Mouse (Mus musculus) heart, adult 2 months (tissue): Measurements from ENCODE around the gene Ctu1. TPM values are rescaled to one million over a fixed set of nuclear protein-coding genes. Genes with fewer than 3 reads are reported as not detected.
"Not testable (repeated sequence)": the region's sequence is repeated elsewhere in the genome, so short reads cannot be mapped to it uniquely, and the experiment has no call there.

Experiments
- DNase-seq, 2 experiments: peaks; one replicate each; pipeline ENCODE4 v3.0.0; 2021
- H3K27ac ChIP-seq: fragments of 200-600 bp; 2 replicates; pipeline ENCODE4 v1.8.1; 2022
- H3K27me3 ChIP-seq: fragments of 200-500 bp; 2 replicates; pipeline ENCODE4 v1.6.1; 2012; ENCODE audit warnings: mild to moderate bottlenecking, low read length, inconsistent platforms, mixed read lengths; ENCODE audit not compliant: control insufficient read depth, insufficient read depth
- H3K36me3 ChIP-seq: fragments of 200-500 bp; 2 replicates; pipeline ENCODE4 v1.6.1; 2012; ENCODE audit warnings: low read length, inconsistent platforms; ENCODE audit not compliant: control insufficient read depth, insufficient read depth
- H3K4me1 ChIP-seq: fragments of 200-500 bp; 2 replicates; pipeline ENCODE4 v1.6.1; 2011; ENCODE audit warnings: low read length; ENCODE audit not compliant: control insufficient read depth, insufficient read depth
- H3K4me3 ChIP-seq: fragments of 200-600 bp; 2 replicates; pipeline ENCODE4 v1.8.1; 2022
- H3K79me2 ChIP-seq: fragments of 200-500 bp; replicated peaks from 2 replicates; pipeline ENCODE4 v1.6.1; 2012; ENCODE audit warnings: mild to moderate bottlenecking, inconsistent platforms, low read length, moderate library complexity, mixed read lengths; ENCODE audit not compliant: control insufficient read depth, insufficient read depth
- H3K9ac ChIP-seq: fragments of 200-500 bp; 2 replicates; pipeline ENCODE4 v1.6.1; 2012; ENCODE audit warnings: low read depth, mild to moderate bottlenecking, control low read depth, inconsistent platforms, low read length, mixed read lengths
- CTCF ChIP-seq: fragments of 200-600 bp; IDR thresholded peaks from 2 replicates; pipeline ENCODE4 v1.8.1; 2022; ENCODE audit warnings: antibody characterized with exemption, mild to moderate bottlenecking, moderate library complexity
- EP300 ChIP-seq: fragments of 200-500 bp; IDR thresholded peaks from 2 replicates; pipeline ENCODE4 v1.6.1; 2011; ENCODE audit warnings: low read depth, low read length, control low read depth; ENCODE audit not compliant: insufficient read depth
- POLR2A ChIP-seq: fragments of 200-500 bp; IDR thresholded peaks from 2 replicates; pipeline ENCODE4 v1.6.1; 2011; ENCODE audit warnings: mild to moderate bottlenecking, low read depth, low read length, control low read depth; ENCODE audit not compliant: insufficient read depth
- WGBS: fragments of 180-500 bp; shearing (Covaris S2); methylation state at CpG from one replicate; pipeline ENCODE4 v1.1.7; 2018; 5-methylcytosine and 5-hydroxymethylcytosine counted together
- intact Hi-C: fragments of 180-260 bp; cut with DNase I; formaldehyde crosslinking; loops from one replicate; pipeline ENCODE4 v1.15.1; 2025
- polyA plus RNA-seq: library from polyadenylated mRNA; depleted of rRNA; stranded (reverse); fragments of >200 nt; gene quantifications from 2 replicates; pipeline ENCODE4 v1.2.3, GENCODE M21; 2012
- total RNA-seq, 2 experiments: library from RNA; stranded (reverse); gene quantifications; 2 replicates each; pipeline ENCODE4 v1.2.3; 2021

Ctu1 gene
- total and polyA plus RNA-seq, 3 experiments = 2.5 to 3.2 (median 3.1) TPM

DNA sequence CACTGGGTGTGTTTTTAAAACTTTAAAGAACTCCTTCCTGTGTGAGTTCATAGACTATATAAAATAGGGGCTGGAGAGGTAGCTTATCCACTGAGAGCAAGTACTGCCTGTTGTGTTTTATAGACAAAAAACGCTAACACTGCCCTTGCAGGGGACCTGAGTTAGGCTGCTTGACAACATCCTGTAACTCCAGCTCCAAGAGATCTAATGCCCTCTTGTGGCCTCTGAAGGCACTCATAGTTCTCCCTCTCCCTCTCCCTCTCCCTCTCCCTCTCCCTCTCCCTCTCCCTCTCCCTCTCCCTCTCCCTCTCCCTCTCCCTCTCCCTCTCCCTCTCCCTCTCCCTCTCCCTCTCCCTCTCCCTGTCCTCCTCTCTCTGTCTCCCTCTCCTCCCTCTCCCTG, 10.7 kb downstream of the Ctu1 start:
- intact Hi-C loops = loop anchor here (5.0 kb wide), 2 partner anchors 65 to 85 kb away; partner anchors contain the start of gene Klk12
- not testable (repeated sequence) for H3K4me3 ChIP-seq, H3K36me3 ChIP-seq, H3K27ac ChIP-seq, DNase-seq, H3K9ac ChIP-seq, H3K4me1 ChIP-seq, H3K27me3 ChIP-seq, H3K79me2 ChIP-seq
- WGBS = 22% methylated on average over 1 of the region's 1 CpGs
- TF ChIP-seq CTCF = peak; percentile 43

DNA sequence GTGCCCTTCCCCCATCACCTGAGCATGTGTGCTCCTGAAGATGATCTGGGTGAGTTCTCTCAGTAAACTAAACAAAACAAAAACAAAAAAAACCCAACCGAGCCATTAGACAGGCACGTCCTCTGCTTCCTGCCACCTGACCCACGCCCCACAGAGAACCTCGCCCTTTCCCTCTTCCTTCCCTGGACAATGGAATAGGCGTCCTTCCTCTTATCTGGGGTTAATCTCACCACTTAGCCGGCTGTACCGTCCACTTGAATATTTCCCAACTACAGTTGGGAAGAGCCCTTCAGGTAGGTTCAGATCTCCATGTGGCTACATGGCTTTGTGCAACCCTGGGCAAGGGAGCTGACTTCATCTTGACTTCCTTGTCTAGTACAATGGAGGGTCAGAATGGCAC, 13.3 kb downstream of the Ctu1 start:
- Histone ChIP-seq H3K9ac (no peak overlapping the region), H3K27ac (peak overlapping the region; percentile 32), H3K79me2 (no peaks in the 10 kb centered on the region), H3K4me1 (peaks cover 1% of the 10 kb centered on the region; the same call in 1 of the 2 replicates), H3K27me3 (no peaks in the 10 kb centered on the region), H3K36me3 (no peaks in the 10 kb centered on the region), H3K4me3 (no peak overlapping the region)
- 31% methylated on average over 7 of the region's 7 CpGs for WGBS
- TF ChIP-seq EP300 (peak; percentile 33; the same call in 1 of the 2 replicates), POLR2A (no peak)
- DNase-seq = peak in 1 of 2 experiments; percentile 26
- intact Hi-C loops = no loop called here

DNA sequence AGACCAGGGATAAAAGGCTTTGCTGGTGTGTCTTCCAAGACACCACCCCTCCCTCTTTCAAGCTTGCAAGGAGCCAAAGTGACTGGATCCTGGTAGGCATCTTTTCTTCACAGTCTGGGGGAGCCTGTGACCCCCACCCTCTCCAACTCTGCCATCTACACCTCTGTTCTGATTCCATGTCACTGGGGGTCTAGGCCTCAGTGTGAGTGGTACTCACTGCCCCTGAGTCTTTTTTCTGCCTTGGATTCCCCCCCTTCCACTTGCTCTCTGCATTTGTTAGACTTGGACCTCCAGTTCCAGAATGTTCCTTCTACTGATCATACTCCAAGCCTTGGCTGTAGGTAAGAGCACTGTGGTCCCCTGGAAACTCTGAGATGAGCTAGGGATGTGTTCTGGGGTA, 18.3 kb downstream of the Ctu1 start, which contains the start of gene Klk14:
Gene Klk14, plus strand, starts transcription at position 301 of the 400 bp plus-strand sequence.
- H3K9ac ChIP-seq = no peak within 1 kb of the TSS
- H3K4me3 ChIP-seq = no peak within 1 kb of the TSS
- no peaks in the 10 kb centered on the region for H3K36me3 ChIP-seq
- TF ChIP-seq EP300 (no peak), POLR2A (no peak), CTCF (no peak)
- H3K4me1 ChIP-seq = peaks cover 1% of the 10 kb centered on the region; the same call in 1 of the 2 replicates
- intact Hi-C loops = no loop called here
- no peaks in the 10 kb centered on the region for H3K27me3 ChIP-seq
- H3K79me2 ChIP-seq = no peaks in the 10 kb centered on the region
- DNase-seq = no peak
- H3K27ac ChIP-seq = no peak within 1 kb of the TSS

DNA sequence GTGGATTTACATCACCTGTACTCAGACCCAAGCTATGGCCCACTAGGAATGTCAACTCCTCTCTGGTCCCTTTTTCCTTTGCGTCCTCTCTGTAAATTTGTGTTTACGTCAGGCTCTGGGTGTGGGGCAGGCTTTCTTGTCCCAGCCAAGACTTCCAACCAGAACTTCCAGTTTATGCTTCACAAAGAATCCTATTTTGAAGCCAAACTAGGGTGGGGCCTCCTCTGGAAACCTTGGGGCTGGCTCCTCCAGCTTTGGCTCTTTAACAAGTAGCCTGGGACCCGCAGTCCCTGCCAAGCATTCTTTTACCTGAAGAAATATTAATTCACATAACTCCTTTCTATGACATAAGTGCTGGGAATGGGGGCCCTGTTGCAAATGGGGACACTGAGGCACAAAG, 38.2 kb downstream of the Ctu1 start:
- 75% methylated on average over 3 of the region's 3 CpGs for WGBS
- DNase-seq = no peak
- H3K9ac ChIP-seq = no peak overlapping the region
- H3K4me3 ChIP-seq = no peak overlapping the region
- H3K27ac ChIP-seq = no peak overlapping the region
- H3K4me1 ChIP-seq = no peaks in the 10 kb centered on the region
- no peaks in the 10 kb centered on the region; the same call in 1 of the 2 replicates for H3K27me3 ChIP-seq
- no peaks in the 10 kb centered on the region for H3K36me3 ChIP-seq
- H3K79me2 ChIP-seq = no peaks in the 10 kb centered on the region
- intact Hi-C loops = no loop called here
- TF ChIP-seq EP300 (no peak), CTCF (no peak), POLR2A (no peak)

DNA sequence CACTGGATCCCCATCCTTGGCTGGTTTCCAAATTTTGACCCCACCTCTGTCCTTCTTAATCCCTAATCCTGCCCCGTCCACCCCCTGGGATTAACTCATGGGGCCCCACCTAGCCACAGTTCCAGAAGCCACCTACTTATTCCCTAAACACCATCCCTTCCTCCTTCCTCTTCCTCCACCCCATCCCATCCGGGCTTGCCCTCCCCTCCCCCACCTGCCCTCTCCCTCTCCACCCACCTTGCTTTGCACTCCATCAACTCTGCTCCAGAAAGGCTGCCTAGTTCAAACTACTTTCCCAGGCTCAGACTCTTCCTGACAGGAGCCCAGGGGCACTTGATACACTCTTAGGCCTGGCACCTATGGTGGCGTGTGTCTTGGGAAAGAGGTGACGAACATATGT, 40.5 kb downstream of the Ctu1 start, which contains the start of gene Klk13:
Gene Klk13, plus strand, starts transcription at position 301 of the 400 bp plus-strand sequence.
- H3K4me3 ChIP-seq = no peak within 1 kb of the TSS
- intact Hi-C loops = no loop called here
- TF ChIP-seq POLR2A (no peak), EP300 (no peak), CTCF (no peak)

DNA sequence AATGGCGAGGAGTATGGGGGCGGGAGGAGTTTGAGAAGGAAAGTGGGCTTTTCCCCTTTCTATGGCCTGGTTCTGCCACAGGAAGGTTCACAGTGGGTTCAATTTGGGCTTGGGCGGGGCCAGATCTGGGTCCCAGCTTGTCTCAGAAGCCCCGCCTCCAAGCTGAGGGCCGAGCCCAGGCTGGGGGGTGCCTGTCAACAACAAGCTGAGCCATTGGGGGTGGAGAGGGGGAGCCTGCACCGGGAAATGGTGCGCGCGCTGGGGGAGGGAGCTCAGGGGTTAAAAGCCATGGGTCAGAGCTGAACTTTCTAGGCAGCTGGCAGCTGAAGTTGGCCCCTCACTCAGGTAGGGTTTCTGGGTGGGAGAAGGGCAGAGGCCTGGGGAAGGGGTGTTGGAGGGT, 41.1 kb downstream of the Ctu1 start:
- intact Hi-C loops = no loop called here
- TF ChIP-seq CTCF (no peak), POLR2A (no peak), EP300 (no peak)
- Histone ChIP-seq H3K36me3 (no peaks in the 10 kb centered on the region), H3K27me3 (no peaks in the 10 kb centered on the region; the same call in 1 of the 2 replicates), H3K9ac (no peak overlapping the region), H3K4me3 (no peak overlapping the region), H3K79me2 (no peaks in the 10 kb centered on the region), H3K4me1 (no peaks in the 10 kb centered on the region), H3K27ac (no peak overlapping the region)
- WGBS = 10% methylated on average over 9 of the region's 9 CpGs
- DNase-seq = no peak

More for the DNA sequence above, 40.5 kb downstream of the Ctu1 start, which contains the start of gene Klk13:
- H3K27ac ChIP-seq = no peak within 1 kb of the TSS
- H3K79me2 ChIP-seq = no peaks in the 10 kb centered on the region
- no peaks in the 10 kb centered on the region for H3K4me1 ChIP-seq
- H3K9ac ChIP-seq = no peak within 1 kb of the TSS
- WGBS = 56% methylated on average over 4 of the region's 4 CpGs
- H3K36me3 ChIP-seq = no peaks in the 10 kb centered on the region
- no peak for DNase-seq
- no peaks in the 10 kb centered on the region; the same call in 1 of the 2 replicates for H3K27me3 ChIP-seq
